Mouse (Mus musculus): Measurements from ENCODE around the gene Med16. TPM values are rescaled to one million over a fixed set of nuclear protein-coding genes. Genes with fewer than 3 reads are reported as not detected.

The Med16 gene
- total RNA-seq, 1 experiment from 2014 or later = 15.0 TPM

DNA sequence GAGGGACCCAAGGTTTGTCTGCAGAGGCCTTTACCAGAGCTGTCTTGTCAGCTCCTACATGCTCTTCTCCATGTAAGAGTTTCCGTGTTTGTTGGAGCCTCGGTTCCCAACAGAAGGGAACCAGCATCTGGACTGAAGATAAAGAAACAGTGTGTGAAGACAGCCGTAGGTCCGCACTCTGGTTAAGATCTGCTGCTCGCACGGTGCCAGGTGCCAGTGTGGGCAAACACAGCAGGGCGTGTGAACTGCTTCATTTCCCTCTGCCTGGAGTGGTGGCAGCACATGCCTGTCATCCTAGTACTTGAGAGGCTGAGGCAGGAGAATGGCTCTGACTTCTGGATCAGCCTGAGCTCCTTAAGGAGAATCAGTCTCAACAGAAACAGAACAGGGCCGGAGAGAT is 36.9 kb downstream of the Med16 start:
- no peak for ATAC-seq (ENCODE audit: extremely low read depth, insufficient number of reproducible peaks, low FRiP score, poor library complexity, severe bottlenecking)

DNA sequence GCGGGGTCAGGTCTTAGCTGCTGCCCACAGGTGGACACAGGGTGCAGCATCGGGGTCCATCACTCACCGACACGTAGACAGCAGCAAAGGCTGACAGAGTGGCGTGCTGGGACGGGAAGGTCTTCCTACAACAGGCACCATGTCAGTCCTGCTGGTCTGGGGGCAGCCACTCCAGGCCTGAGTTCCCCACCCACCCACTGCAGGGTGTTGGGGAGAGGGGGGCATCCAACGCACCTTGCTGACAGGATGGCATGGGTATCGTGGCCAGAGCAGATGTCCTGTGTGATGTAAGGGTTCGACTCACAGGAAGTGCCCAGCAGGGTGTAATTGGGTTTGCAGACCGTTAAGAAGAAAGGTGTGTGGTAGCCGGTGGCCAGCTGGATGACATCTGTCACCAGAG is 42.1 kb downstream of the Med16 start:
- ATAC-seq (ENCODE audit: extremely low read depth, insufficient number of reproducible peaks, low FRiP score, poor library complexity, severe bottlenecking) = no peak

DNA sequence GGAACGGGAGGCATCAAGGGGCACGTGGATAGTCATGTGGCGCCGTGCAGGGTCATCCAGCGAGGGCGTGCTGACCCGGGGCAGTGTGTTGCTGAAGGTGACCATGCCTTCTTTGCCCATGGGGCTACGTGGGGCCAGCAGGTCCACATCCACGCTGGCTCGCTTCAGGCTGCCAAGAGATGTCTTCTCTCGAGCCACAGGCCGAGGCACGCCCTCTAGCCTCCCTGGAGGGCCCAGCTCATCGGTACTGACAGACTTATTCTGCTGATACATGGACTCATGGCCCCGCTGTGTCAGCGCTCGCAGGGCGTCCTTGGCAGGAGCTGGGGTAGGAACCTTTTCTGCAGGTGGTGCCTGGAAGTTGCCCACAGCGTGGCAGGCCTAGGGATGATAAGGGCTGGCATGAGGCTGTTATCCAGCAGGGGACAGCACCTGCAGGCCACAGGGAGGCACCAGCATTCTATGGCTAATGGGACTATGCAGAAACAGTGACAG is 42.9 kb downstream of the Med16 start:
- no peak for ATAC-seq (ENCODE audit: extremely low read depth, insufficient number of reproducible peaks, low FRiP score, poor library complexity, severe bottlenecking)

DNA sequence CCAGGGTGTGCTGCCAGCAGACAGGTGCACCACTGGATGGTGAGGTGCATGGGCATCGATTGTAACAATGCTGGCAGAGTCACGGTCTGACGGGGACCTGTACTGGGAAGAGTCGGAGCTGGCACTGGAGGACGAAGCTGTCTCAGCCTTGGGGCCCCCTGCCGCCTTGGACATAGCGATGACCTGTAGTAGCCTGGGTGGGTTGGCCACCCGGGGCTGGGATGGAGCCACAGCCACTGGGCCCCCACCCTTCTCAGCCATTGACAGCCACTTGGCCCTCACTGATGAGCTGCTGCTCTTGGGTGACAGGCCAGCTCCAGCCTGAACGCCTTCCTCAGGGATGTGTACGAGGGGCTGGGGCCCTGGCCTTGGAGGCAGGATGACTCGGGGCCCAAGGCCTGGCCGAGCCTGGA is 43.5 kb downstream of the Med16 start:
- no peak for ATAC-seq (ENCODE audit: extremely low read depth, insufficient number of reproducible peaks, low FRiP score, poor library complexity, severe bottlenecking)

DNA sequence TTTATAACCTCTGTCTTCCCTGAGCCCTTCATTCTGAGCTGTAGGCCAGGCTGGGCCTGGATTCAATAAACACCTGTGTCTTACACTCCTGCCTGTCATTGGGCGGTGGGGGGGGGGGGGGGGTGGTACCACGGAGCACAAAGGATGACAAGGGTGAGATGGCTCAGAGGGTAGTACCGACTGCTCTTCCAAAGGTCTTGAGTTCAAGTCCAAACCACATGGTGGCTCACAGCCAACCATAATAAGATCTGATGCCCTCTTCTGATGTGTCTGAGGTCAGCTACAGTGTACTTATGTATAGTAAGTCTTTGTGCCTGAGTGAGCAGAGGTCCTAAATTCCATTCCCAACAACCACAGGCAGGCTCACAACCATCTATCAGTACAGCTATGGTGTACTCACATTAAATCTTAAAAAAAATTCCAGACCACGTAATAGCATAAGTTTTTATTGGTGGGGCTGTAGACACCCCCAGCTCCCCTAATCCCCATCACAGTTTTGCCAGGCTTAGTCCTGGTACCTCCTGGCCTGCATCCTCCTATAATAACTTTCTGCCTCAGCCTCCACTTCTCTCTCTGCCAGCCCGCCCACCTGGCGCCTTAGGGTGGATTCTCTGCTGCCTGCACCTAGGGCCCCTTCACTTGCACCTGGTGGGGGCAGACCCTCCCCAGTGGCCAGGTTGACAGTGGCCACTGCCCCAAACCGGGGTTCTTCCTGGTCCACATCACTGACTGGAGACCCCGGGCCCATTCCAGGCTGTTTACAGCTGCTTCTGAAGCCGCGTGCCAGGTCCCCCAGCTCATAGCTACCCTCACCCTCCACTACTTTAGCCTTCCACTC is 44.2 kb downstream of the Med16 start:
- no peak for ATAC-seq (ENCODE audit: extremely low read depth, insufficient number of reproducible peaks, low FRiP score, poor library complexity, severe bottlenecking)

DNA sequence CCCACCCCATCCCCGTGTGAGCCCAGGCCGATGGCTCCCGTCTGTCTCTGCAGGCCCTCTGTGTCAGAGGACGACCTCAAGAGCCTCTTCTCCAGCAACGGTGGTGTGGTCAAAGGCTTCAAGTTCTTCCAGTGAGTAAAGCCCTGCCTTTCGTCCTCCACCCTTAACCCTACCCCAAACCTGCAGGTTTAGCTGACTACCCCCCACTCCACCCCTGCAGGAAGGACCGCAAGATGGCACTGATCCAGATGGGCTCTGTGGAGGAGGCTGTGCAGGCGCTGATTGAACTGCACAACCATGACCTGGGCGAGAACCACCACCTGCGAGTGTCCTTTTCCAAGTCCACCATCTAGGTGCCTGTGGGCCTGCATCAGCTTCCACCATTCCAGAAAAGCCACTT is 45.8 kb downstream of the Med16 start:
- ATAC-seq (ENCODE audit: extremely low read depth, insufficient number of reproducible peaks, low FRiP score, poor library complexity, severe bottlenecking) = no peak

DNA sequence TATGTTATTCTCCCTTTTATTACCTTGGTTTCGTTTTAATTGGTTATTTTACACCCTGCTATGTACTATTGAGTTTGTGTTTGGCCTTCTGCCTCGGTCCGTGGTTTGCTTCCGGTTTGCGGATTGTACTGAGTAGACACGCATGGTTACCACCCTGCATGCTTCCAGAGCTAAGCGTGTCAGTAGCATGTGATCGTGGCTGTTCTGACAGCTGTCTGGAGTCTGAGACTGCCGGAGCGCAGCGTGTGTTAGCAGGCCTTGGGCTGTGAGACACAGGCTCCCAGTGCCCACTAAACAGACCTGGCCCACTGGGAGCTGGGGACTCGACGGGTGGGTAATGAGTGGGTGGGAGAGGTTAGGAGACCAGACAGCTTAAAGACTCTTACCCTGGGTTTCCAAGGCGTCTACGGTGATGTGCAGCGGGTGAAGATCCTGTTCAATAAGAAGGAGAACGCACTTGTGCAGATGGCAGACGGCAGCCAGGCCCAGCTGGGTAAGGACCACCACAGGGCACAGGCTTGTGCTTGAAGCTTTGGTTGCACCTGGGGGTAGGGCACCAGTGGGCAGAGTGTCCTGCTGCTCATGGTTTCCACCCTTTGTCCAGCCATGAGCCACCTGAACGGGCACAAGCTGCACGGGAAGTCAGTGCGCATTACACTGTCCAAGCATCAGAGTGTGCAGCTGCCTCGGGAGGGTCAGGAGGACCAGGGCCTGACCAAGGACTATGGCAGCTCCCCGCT is 46.5 kb downstream of the Med16 start:
- no peak for ATAC-seq (ENCODE audit: extremely low read depth, insufficient number of reproducible peaks, low FRiP score, poor library complexity, severe bottlenecking)

DNA sequence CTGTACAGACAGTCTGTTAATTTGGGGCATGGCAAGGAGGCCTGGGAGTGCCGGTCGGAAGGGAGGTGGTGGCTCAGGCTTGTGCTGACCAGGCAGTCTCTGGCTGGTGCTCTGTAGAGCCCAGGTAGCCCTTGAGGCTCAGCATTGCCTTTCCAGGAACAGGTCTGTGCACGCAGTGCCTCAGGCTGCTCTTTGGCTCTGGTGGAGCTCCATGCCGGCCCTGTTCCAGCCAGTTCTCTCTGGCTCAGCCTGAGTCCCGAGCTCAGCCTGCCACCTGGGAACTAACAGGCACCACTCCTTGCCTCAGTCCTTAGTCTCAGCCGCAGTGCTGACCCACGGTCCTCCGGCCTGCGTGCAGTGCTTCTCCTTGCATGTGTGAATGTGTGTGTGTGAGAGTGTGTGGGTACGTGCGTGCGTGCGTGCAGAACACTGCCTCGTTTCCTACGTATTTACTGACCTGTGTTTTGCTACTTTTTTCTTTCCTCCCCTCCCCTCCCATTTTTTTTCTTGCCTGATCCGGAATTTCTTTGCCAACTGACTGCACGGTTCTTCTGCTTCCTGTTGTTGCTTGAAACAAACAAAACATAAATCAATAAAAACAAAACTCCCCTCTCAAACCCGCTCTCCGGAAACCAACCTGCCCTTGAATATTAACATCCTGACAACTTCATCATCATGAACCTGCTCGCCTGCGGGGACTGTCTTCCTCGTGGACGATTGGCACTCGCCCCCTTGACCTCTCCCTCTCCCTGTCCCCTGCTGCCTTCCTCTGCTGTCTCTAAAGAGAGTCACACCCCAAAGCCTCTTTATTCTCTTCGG is 47.3 kb downstream of the Med16 start:
- no peak for ATAC-seq (ENCODE audit: extremely low read depth, insufficient number of reproducible peaks, low FRiP score, poor library complexity, severe bottlenecking)

DNA sequence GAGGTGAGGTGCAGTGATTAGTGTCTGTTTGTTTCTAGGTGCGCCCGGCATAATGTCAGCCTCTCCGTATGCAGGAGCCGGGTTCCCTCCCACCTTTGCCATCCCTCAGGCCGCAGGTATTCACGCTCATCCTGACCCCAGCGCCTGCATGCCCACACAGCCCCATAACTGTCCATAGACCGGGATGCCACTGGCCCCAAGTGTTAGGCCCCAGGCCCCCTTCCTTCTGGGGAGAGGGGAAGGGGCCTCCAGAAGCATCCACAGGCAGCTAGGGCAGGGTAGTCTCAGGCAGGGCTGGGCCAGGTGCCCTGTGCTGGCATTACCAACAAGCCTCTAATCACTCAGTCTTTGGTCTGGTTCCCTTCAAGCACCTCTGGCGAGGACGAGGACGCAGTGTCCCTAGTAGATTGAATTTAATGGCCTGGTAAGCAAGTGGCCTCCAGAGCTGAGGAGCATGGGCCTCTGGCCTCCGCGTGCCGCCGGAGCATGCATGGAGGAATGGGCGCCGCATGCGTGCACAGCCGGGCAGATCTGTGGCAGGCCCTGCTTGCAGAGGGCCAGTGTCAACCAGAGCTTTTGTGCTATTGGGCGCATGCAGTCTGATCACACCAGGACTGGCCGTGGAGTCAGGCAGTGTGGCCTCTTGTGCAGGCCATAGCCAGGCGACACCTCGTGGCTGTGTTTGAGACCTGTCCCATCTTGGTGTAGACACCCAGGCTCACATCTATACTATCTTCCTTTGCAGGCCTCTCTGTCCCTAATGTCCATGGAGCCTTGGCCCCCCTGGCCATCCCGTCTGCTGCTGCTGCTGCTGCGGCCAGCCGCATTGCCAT is 48.4 kb downstream of the Med16 start:
- ATAC-seq (ENCODE audit: extremely low read depth, insufficient number of reproducible peaks, low FRiP score, poor library complexity, severe bottlenecking) = no peak

DNA sequence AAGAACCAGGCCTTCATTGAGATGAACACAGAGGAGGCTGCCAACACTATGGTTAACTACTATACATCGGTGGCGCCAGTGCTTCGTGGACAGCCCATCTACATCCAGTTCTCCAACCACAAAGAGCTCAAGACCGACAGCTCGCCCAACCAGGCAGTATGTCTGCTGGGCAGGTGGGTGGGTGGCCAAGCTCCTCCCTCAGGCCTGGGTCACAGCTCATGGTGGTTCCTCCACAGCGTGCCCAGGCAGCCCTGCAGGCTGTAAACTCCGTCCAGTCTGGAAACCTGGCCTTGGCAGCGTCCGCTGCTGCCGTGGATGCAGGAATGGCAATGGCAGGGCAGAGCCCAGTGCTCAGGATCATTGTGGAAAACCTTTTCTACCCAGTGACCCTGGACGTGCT is 49.6 kb downstream of the Med16 start:
- no peak for ATAC-seq (ENCODE audit: extremely low read depth, insufficient number of reproducible peaks, low FRiP score, poor library complexity, severe bottlenecking)

DNA sequence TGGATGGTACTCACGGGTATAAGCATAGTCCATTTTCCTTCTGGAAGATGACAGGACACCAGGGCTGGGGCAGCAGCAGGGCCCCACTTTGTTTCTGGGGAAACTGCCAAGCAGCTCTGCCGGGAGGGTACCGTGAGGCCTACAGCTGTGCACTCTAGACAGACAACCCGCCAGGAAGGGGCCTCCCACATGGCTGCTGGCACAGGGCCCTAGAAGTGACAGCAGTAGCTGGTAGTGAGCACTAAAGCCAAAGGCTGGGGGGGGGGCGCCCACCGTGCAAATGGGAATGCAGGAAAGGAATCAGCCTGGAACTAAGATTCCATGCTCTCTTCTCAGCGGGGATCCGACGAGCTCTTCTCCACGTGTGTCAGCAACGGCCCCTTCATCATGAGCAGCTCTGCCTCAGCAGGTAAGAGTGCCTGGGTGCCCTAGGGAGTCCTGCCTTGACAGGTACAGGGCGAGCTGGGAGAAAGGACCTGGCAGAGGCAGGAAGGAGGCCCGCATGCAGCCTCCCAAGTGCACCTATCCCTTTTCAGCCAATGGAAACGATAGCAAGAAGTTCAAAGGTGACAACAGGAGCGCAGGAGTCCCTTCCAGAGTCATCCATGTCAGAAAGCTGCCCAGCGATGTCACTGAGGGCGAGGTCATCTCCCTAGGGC is 50.2 kb downstream of the Med16 start:
- no peak for ATAC-seq (ENCODE audit: extremely low read depth, insufficient number of reproducible peaks, low FRiP score, poor library complexity, severe bottlenecking)

DNA sequence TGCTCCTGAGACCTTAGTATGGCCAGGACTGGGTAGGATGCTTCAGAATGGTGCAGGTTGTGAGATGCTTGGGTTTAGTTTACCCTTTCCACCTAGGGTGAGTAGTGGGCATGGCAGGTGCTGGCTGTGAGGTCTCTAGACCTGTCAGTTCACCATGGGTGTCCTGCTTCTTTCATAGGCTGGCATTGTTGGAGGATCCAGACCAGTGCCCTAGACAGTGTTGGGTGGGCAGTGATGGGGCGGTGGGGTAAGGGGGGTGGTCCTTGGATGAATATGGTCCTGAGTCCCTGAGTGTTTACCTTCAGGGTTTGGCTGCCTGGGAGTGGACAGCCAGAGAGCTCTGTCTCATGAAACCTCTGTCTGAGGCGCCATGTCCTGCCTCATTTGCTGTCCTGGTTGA is 50.8 kb downstream of the Med16 start:
- no peak for ATAC-seq (ENCODE audit: extremely low read depth, insufficient number of reproducible peaks, low FRiP score, poor library complexity, severe bottlenecking)

DNA sequence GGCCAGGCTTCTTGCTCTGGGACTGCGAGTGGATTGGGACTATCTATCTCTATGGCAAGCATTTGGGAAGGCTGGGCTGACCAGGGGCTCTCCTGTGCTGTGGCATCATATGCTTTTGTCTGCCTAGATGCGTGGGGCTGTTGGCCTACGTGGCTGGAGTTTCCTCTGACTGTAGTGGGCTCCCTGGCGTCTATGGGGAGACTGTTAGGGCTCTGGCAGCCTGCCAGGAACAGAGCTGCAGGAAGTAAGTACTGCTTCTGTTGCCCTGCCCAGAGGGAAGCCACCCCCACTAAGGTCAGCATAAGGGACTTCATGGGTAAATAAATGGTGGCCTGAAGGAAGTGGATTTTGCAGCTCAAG is 51.3 kb downstream of the Med16 start:
- ATAC-seq (ENCODE audit: extremely low read depth, insufficient number of reproducible peaks, low FRiP score, poor library complexity, severe bottlenecking) = no peak

DNA sequence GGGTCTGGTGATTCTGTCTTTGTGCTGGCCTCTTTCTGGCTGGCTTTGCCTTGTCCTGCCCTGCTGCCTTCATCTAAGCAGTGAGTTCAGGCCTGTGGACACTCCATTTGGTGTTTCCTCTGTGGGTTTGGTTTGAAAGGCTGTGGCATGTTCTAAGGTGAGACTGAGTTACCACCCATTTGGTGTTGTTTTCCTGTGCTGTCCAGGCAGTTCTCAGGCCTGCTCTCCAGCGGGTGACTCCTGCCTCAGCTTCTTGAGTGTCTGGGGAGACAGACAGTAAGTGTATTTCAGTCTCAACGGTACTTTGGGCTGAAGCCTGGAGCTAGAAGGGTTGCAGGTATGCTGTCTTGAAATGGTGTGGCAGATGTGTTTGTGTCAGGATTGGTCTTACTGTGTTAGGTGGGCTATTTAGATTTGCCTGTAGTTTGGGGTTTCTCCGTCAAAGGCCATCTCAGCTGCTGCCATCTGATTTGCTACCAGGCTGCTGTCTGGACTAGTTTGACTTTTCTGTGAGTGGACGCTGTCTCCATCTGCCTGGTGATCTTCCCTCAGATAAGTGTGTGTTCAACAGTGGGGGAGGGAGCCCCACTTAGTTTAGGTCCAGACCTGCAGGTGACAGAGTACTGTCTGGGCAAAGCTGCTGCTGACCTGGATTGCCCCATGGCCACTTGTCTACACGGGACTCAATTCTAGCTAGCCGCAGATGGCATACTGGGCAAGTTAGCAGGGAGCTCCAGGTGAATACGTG is 51.8 kb downstream of the Med16 start:
- ATAC-seq (ENCODE audit: extremely low read depth, insufficient number of reproducible peaks, low FRiP score, poor library complexity, severe bottlenecking) = no peak

DNA sequence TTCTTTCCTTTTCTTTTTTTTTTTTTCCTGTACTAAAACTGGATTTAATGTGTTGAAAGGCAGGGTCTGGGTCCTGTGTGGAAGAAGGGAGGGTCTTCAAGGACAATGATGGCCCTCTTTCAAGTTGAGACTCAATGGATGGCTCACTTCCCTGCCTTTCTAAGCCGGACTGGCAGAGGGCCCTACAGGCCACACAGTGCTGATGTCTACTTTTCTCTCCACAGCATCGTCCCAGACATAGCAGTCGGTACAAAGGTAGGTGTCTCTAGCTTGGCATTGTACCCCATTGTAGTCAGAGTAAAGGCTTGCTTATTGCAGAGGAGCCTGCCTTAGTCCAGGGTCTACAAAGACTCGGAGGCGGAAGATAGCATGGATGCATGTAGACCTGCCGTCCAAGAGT is 52.4 kb downstream of the Med16 start:
- ATAC-seq (ENCODE audit: extremely low read depth, insufficient number of reproducible peaks, low FRiP score, poor library complexity, severe bottlenecking) = no peak

DNA sequence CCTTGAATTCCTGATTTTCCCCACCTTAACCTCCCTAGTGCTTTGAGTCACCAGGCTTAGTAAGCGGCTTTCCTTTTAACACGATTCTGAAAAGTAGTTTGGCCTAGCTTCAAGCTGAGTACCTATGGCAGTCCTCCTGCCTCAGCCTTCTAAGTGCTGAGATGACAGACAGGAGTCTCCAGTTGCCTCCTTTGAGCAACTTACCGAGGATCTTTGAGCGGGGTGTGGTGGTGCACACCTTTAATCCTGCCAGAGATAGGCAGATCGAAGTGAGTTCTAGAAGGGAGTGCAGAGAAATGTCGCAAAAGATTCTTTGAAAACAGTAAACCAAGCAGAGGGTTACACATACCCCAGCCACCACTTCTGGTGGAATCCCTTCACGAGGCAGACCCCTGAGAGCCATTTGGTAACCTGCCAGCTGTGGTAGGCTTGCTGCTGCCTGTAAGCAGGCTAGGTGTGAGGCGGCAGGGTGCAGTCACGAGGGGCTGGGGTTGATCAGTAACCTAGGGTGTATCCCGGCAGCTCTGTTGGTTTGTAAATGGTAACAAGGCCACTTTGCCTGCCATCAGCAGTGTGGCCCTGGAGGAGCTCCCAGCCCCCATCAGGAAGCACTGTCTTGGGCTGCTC is 53.1 kb downstream of the Med16 start:
- no peak for ATAC-seq (ENCODE audit: extremely low read depth, insufficient number of reproducible peaks, low FRiP score, poor library complexity, severe bottlenecking)

Measured in neutrophil, adult 5-6 weeks (primary cell).